Mouse (Mus musculus) liver, embryonic 11.5 days (tissue): ENCODE data around the gene Ciapin1. TPM values are rescaled to one million over a fixed set of nuclear protein-coding genes. Genes with fewer than 3 reads are reported as not detected.

Experiments
- ATAC-seq: fragments of 200-750 bp; cut with Nextera tagmentation; replicated peaks from 2 replicates; pipeline ENCODE4 v1.8.0; 2017; ENCODE audit warnings: moderate number of reproducible peaks, mild to moderate bottlenecking, moderate TSS enrichment, moderate library complexity; ENCODE audit not compliant: low FRiP score
- DNase-seq: peaks from one replicate; pipeline ENCODE4 v3.0.0-alpha.2; 2017; ENCODE audit warnings: low spot score
- H3K27ac ChIP-seq: fragments of 300-500 bp; sonication (generic); 2 replicates; pipeline ENCODE4 v1.5.1; 2014; ENCODE audit warnings: mild to moderate bottlenecking, low read depth, low read length, control low read depth
- H3K27me3 ChIP-seq: fragments of 300-500 bp; sonication (generic); replicated peaks from 2 replicates; pipeline ENCODE4 v1.6.1; 2014; ENCODE audit warnings: low read length, mixed read lengths; ENCODE audit not compliant: control insufficient read depth, insufficient read depth
- H3K36me3 ChIP-seq: fragments of 300-500 bp; sonication (generic); 2 replicates; pipeline ENCODE4 v1.6.1; 2014; ENCODE audit warnings: mild to moderate bottlenecking, low read length, moderate library complexity, mixed read lengths; ENCODE audit not compliant: control insufficient read depth, insufficient read depth
- H3K4me1 ChIP-seq: fragments of 300-500 bp; sonication (generic); replicated peaks from 2 replicates; pipeline ENCODE4 v1.6.1; 2014; ENCODE audit warnings: low read length, mixed read lengths; ENCODE audit not compliant: control insufficient read depth, insufficient read depth
- H3K4me2 ChIP-seq: fragments of 300-500 bp; sonication (generic); 2 replicates; pipeline ENCODE4 v1.6.1; 2014; ENCODE audit warnings: mild to moderate bottlenecking, control low read depth, moderate library complexity
- H3K4me3 ChIP-seq: fragments of 300-500 bp; sonication (generic); 2 replicates; pipeline ENCODE4 v1.5.1; 2014; ENCODE audit warnings: low read depth, low read length, control low read depth
- H3K9ac ChIP-seq: fragments of 300-500 bp; sonication (generic); 2 replicates; pipeline ENCODE4 v1.6.1; 2014; ENCODE audit warnings: low read depth, low read length, control low read depth
- H3K9me3 ChIP-seq: fragments of 300-500 bp; sonication (generic); 2 replicates; pipeline ENCODE4 v1.6.1; 2016; ENCODE audit warnings: low read length, inconsistent platforms, mixed read lengths; ENCODE audit not compliant: control insufficient read depth
- WGBS: fragments of 180-500 bp; shearing (Covaris S2); extraction: QIAGEN DNeasy Blood & Tissue Kit; methylation state at CpG from one replicate; pipeline ENCODE4 v1.1.7; 2014; 5-methylcytosine and 5-hydroxymethylcytosine counted together
- polyA plus RNA-seq: library from polyadenylated mRNA; unstranded; fragments of >200 nt; fragmentation: Nextera tagmentation; extraction: Ambion mirVana; gene quantifications from 2 replicates; pipeline ENCODE4 v1.2.1, GENCODE M21; 2014

Gene Ciapin1
- polyA plus RNA-seq, 1 experiment from 2014 or later = 94.8 TPM

- ATAC-seq = no peak
- H3K4me1 ChIP-seq = peaks cover 19% of the 10 kb centered on the region
- no peak overlapping the region for H3K4me2 ChIP-seq
- no peak overlapping the region for H3K4me3 ChIP-seq
- H3K9ac ChIP-seq = no peak overlapping the region
- H3K36me3 ChIP-seq = no peaks in the 10 kb centered on the region
- no peak for DNase-seq
- H3K9me3 ChIP-seq = no peaks in the 10 kb centered on the region
- H3K27ac ChIP-seq = no peak overlapping the region
- WGBS = 50% methylated on average over 12 of the region's 12 CpGs
- H3K27me3 ChIP-seq = peaks cover 58% of the 10 kb centered on the region
Measured at GRCm38 (mm10) chr8:94773700-94774171, 64.4 kb downstream of the Ciapin1 start.

- no peaks in the 10 kb centered on the region for H3K36me3 ChIP-seq
- no peak overlapping the region for H3K9ac ChIP-seq
- H3K27ac ChIP-seq = no peak overlapping the region
- 54% methylated on average over 6 of the region's 6 CpGs for WGBS
- peaks cover 14% of the 10 kb centered on the region for H3K4me1 ChIP-seq
- DNase-seq = no peak
- H3K27me3 ChIP-seq = peaks cover 60% of the 10 kb centered on the region
- no peak overlapping the region for H3K4me3 ChIP-seq
- no peak for ATAC-seq
- H3K4me2 ChIP-seq = no peak overlapping the region; the same call in 1 of the 2 replicates
- no peaks in the 10 kb centered on the region for H3K9me3 ChIP-seq
Measured at GRCm38 (mm10) chr8:94773048-94773447, 65.1 kb downstream of the Ciapin1 start.

GRCm38 (mm10) chr8:94771941-94772670 lies 66.1 kb downstream of the Ciapin1 start, which contains the start of gene Cx3cl1:
TSS of gene Cx3cl1 (plus strand) at chr8:94772009.
- no peak within 1 kb of the TSS for H3K27ac ChIP-seq
- peak within 1 kb of the TSS; percentile 48 for H3K4me3 ChIP-seq
- H3K4me2 ChIP-seq = peak within 1 kb of the TSS; percentile 85
- peak; percentile 55 for DNase-seq
- peak within 1 kb of the TSS; percentile 48 for H3K9ac ChIP-seq
- 1% methylated on average over 38 of the region's 38 CpGs for WGBS
- peaks cover 12% of the 10 kb centered on the region for H3K4me1 ChIP-seq
- ATAC-seq = peak; percentile 51
- no peaks in the 10 kb centered on the region for H3K9me3 ChIP-seq
- H3K36me3 ChIP-seq = no peaks in the 10 kb centered on the region
- H3K27me3 ChIP-seq = peaks cover 60% of the 10 kb centered on the region

- WGBS = 48% methylated on average over 6 of the region's 6 CpGs
- Histone ChIP-seq H3K36me3 (no peaks in the 10 kb centered on the region), H3K9ac (no peak overlapping the region), H3K27me3 (peaks cover 62% of the 10 kb centered on the region), H3K4me3 (no peak overlapping the region), H3K4me1 (peaks cover 12% of the 10 kb centered on the region), H3K27ac (no peak overlapping the region), H3K4me2 (no peak overlapping the region), H3K9me3 (no peaks in the 10 kb centered on the region)
- DNase-seq (no peak), ATAC-seq (peak; percentile 62; the same call in 1 of the 2 replicates)
Measured at GRCm38 (mm10) chr8:94770945-94771344, 67.2 kb downstream of the Ciapin1 start.

Other genes with a start within 250 kb of the Ciapin1 start
- 38.0 and 39.7 TPM in 2 replicates for gene Rspry1, start 236.4 kb downstream of the Ciapin1 start, polyA plus RNA-seq
- 60.0 and 70.0 TPM in 2 replicates for gene Fam192a, start 236.4 kb downstream of the Ciapin1 start, polyA plus RNA-seq
- gene Arl2bp, start 171.8 kb downstream of the Ciapin1 start, polyA plus RNA-seq = 28.8 and 33.5 TPM in 2 replicates
- gene Pllp, start 142.1 kb downstream of the Ciapin1 start, polyA plus RNA-seq = 3.4 and 4.5 TPM in 2 replicates
- not detected in 2 replicates for gene Ccl22, start 92.8 kb downstream of the Ciapin1 start, polyA plus RNA-seq
- 0.53 and 0.78 TPM in 2 replicates for gene Cx3cl1, start 66.3 kb downstream of the Ciapin1 start, polyA plus RNA-seq
- gene Ccl17, start 27.9 kb downstream of the Ciapin1 start, polyA plus RNA-seq = 0.62 and 1.3 TPM in 2 replicates
- gene Coq9, start within 50 bp of the Ciapin1 start, polyA plus RNA-seq = 82.2 and 82.9 TPM in 2 replicates
- 162 and 172 TPM in 2 replicates for gene Polr2c, start 19.1 kb upstream of the Ciapin1 start, polyA plus RNA-seq
- 13.2 and 13.9 TPM in 2 replicates for gene Dok4, start 38.0 kb upstream of the Ciapin1 start, polyA plus RNA-seq
- gene Ccdc102a, start 79.7 kb upstream of the Ciapin1 start, polyA plus RNA-seq = 16.4 and 17.6 TPM in 2 replicates
- gene Adgrg5, start 85.3 kb upstream of the Ciapin1 start, polyA plus RNA-seq = 1.9 and 2.0 TPM in 2 replicates
- 125 and 137 TPM in 2 replicates for gene Adgrg1, start 136.4 kb upstream of the Ciapin1 start, polyA plus RNA-seq
- 11.8 and 11.9 TPM in 2 replicates for gene Adgrg3, start 179.3 kb upstream of the Ciapin1 start, polyA plus RNA-seq
- 0.26 TPM in 1 of 2 replicates, not detected in the other for gene Drc7, start 216.7 kb upstream of the Ciapin1 start, polyA plus RNA-seq
- 25.1 and 26.6 TPM in 2 replicates for gene Katnb1, start 242.8 kb upstream of the Ciapin1 start, polyA plus RNA-seq